Mouse (Mus musculus) natural killer cell, adult 2 months (primary cell): Measurements from ENCODE around the gene Abhd14a.
A peak's percentile ranks its signal among the peaks of the same experiment; 100 is the strongest.

Source experiments
- DNase-seq, 2 experiments: peaks; one replicate each; pipeline ENCODE4 v3.0.0; 2022; ENCODE audit warnings: low spot score in 2 of 2

Gene Abhd14a

DNA sequence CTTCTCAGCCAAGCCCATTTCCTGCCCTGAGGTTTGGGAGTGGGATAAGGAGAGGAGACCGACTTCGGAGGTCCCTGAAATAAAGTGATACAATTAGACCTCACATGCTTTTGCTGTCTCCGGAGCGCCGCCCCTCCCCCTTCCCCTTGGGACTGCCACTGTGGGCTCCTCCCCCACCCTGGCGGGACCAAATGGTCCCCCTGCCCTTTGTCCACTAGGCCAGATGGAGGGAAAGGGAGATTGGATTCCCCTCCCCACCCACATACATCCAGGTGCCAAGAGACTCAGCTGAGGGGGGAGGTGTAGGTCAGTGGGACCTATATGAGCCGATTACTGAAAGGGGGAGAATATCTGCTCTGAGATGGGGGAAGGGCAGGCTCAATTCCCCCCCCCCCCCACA is 5.3 kb upstream of the Abhd14a start:
- no peak for DNase-seq

- no peak for DNase-seq
Measured at GRCm38 (mm10) chr9:106452351-106452750, 4.9 kb upstream of the Abhd14a start.

DNA sequence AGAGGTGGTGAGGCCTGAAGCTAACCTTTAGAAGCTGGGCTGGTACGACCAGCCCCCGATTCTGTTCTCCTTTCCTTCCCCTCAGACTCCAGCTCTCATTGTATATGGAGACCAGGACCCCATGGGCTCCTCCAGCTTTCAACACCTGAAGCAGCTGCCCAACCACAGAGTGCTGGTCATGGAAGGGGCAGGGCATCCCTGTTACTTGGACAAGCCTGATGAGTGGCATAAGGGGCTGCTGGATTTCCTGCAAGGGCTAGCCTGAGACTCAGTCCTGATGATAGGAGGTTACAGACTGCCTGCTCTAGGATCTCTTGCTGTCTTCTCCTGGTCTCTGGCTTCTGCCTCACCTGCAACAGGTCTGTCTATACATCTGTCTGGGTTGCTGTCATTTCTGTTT is 4.4 kb upstream of the Abhd14a start:
- no peak for DNase-seq

GRCm38 (mm10) chr9:106451298-106451697 is 3.8 kb upstream of the Abhd14a start:
- DNase-seq: no peak

- no peak for DNase-seq
Measured at GRCm38 (mm10) chr9:106450661-106451060, 3.2 kb upstream of the Abhd14a start.

DNA sequence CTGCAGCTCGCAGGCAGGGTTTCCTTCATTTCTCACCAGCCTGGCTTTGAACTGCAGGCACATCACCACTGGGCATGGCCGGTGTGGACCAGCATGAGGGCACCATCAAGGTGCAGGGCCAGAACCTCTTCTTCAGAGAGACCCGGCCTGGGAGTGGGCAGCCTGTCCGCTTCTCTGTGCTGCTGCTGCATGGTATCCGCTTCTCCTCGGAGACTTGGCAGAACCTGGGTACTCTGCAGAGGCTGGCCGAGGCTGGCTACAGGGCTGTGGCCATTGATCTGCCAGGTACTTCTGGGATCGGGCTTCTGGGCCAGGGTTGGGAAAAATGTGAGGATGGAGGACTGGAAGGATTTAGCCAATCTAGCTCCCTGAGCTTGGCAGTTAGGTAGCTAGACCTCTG is 2.5 kb upstream of the Abhd14a start:
- DNase-seq: no peak

- DNase-seq: peak; percentile 40 to 61
Measured at GRCm38 (mm10) chr9:106448498-106449031, 1.1 kb upstream of the Abhd14a start.

GRCm38 (mm10) chr9:106447951-106448350 is 473 bp upstream of the Abhd14a start:
- DNase-seq: no peak

- DNase-seq: no peak
Measured at GRCm38 (mm10) chr9:106444836-106445235, 2.6 kb downstream of the Abhd14a start.

- no peak for DNase-seq
Measured at GRCm38 (mm10) chr9:106442680-106443079, 4.8 kb downstream of the Abhd14a start.

DNA sequence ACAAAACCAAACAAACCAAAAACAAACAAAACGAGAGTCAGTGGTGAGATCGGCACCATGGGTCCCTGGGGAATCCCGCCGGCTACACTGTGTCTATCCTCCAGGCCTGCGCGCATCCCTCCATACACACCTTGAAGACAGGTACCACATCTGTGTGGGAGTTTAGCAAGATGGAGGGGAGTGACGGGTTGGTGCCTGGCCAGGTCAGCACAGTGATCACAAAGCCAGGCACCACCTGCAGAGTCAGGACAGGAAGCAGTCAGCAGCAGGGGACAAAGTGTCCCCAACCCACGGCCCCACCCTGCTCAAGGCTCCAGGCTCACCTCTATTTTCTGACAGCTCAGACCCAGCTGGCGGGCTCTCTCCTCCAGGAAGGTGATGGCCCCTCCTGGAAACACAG is 10.9 kb downstream of the Abhd14a start:
- DNase-seq: no peak

GRCm38 (mm10) chr9:106433389-106433788 is 14.1 kb downstream of the Abhd14a start:
- no peak for DNase-seq

- DNase-seq: no peak
Measured at GRCm38 (mm10) chr9:106430015-106430264, 17.5 kb downstream of the Abhd14a start.

DNA sequence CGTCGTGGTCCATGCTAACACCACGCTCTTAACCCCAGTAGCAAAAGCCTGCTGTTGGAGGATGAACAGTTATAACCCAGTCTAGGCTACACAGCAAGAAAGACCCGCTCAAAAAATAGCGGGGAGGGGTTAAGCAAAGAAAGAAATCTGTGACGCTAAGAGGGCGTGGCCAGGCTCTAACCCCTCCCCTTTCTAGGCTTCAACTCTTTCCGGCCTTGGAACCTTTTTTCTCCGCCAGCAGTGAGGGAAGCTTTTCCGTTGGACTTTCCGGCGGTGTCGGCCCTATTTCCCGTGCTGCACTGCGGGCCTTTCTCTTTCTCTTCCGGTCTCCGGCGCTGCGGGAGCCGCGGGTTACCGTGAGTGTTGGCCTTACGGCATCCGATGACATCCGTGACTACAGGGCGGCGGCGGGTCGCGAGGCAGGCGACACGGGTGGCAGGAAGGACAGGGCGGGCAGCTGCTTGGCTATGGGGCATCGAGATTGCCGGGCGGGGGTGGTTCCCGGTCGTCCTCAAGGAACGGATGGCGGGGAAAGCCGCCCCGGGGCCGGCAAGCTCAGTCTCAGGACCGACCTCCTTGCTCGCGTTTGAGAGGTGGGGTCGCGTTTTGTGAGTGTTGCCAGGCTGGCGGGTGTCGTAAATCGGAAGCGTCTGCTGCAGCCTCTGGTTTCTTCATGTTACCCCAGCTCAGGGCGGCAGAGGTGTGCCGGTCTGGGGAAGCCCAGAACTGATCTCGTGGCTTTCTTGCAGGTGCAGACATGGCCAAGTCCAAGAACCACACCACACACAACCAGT is 18.1 kb downstream of the Abhd14a start, which contains the start of gene Rpl29:
Gene Rpl29, plus strand, starts transcription at position 234 of the 794 bp plus-strand sequence.
- DNase-seq: peak; percentile 92 to 95

GRCm38 (mm10) chr9:106428719-106429220 is 18.7 kb downstream of the Abhd14a start:
- peak; percentile 21 for DNase-seq

DNA sequence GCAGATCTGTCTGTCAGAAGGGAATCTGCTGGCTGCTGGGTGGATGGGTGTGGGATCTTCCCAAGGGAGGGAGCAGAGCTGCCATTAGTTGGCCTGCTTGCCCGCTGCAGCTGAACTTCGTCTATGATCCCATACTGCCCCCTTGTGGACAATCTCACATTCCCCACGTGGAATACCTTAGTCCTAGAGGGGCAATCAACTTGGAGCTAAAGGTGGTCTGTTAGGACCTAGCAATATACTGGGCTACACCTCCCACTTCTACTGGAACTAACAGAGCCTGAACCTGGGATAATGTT is 25.7 kb downstream of the Abhd14a start:
- DNase-seq: peak; percentile 75 to 84

- no peak for DNase-seq
Measured at GRCm38 (mm10) chr9:106421033-106421864, 26.2 kb downstream of the Abhd14a start.

GRCm38 (mm10) chr9:106420608-106421007 is 26.9 kb downstream of the Abhd14a start:
- no peak for DNase-seq

- no peak for DNase-seq
Measured at GRCm38 (mm10) chr9:106417841-106418625, 29.4 kb downstream of the Abhd14a start.

- DNase-seq: no peak
Measured at GRCm38 (mm10) chr9:106416826-106417225, 30.7 kb downstream of the Abhd14a start.

DNA sequence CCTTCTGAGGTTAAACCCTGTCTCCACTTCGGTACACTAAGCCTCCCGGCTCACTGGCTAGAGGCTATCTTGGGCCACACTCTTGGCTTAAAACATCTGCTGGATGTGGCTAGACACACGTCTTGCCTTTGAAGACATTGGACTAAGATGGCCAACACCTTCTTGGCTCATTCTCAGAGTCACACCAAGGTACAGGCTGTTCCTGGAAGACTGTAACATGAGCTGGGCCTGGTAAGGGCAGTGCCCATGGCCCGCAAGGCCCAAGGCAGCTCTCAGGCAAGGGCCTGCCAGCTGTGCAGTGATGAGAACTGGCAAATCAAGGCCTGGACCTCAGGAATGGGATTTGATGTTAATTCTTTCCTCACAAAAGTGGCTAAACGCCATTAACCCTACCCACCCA is 33.9 kb downstream of the Abhd14a start:
- no peak for DNase-seq

- no peak for DNase-seq
Measured at GRCm38 (mm10) chr9:106412210-106412609, 35.3 kb downstream of the Abhd14a start.
